Mouse (Mus musculus) liver, embryonic 13.5 days (tissue): ENCODE results near the gene Rbm4b. TPM values are rescaled to one million over a fixed set of nuclear protein-coding genes. Genes with fewer than 3 reads are reported as not detected.
A peak's percentile ranks its signal among the peaks of the same experiment; 100 is the strongest.
"Not testable (repeated sequence)": the region's sequence is repeated elsewhere in the genome, so short reads cannot be mapped to it uniquely, and the experiment has no call there.

Source experiments
- ATAC-seq: fragments of 200-750 bp; cut with Nextera tagmentation; 2 replicates; pipeline ENCODE4 v1.8.0; 2017; ENCODE audit warnings: low read depth, mild to moderate bottlenecking, moderate number of reproducible peaks, moderate library complexity
- DNase-seq: peaks from one replicate; pipeline ENCODE4 v3.0.0; 2022
- H3K27ac ChIP-seq: fragments of 300-500 bp; sonication (generic); 2 replicates; pipeline ENCODE4 v1.5.1; 2015; ENCODE audit warnings: moderate library complexity, mild to moderate bottlenecking, inconsistent platforms
- H3K27me3 ChIP-seq: fragments of 300-500 bp; sonication (generic); 2 replicates; pipeline ENCODE4 v1.6.1; 2015; ENCODE audit warnings: mild to moderate bottlenecking, inconsistent platforms
- H3K36me3 ChIP-seq: fragments of 300-500 bp; sonication (generic); 2 replicates; pipeline ENCODE4 v1.6.1; 2015; ENCODE audit warnings: mild to moderate bottlenecking, inconsistent platforms
- H3K4me1 ChIP-seq: fragments of 300-500 bp; sonication (generic); replicated peaks from 2 replicates; pipeline ENCODE4 v1.6.1; 2015; ENCODE audit warnings: inconsistent platforms
- H3K4me2 ChIP-seq: fragments of 300-500 bp; sonication (generic); 2 replicates; pipeline ENCODE4 v1.6.1; 2015; ENCODE audit warnings: inconsistent platforms, mild to moderate bottlenecking, moderate library complexity
- H3K4me3 ChIP-seq: fragments of 300-500 bp; sonication (generic); replicated peaks from 2 replicates; pipeline ENCODE4 v1.5.1; 2015; ENCODE audit warnings: mild to moderate bottlenecking, inconsistent platforms
- H3K9ac ChIP-seq: fragments of 300-500 bp; sonication (generic); 2 replicates; pipeline ENCODE4 v1.6.1; 2015; ENCODE audit warnings: mild to moderate bottlenecking, inconsistent platforms
- H3K9me3 ChIP-seq: fragments of 300-500 bp; sonication (generic); replicated peaks from 2 replicates; pipeline ENCODE4 v1.6.1; 2016; ENCODE audit warnings: inconsistent platforms
- WGBS: fragments of 180-500 bp; shearing (Covaris S2); methylation state at CpG from one replicate; pipeline ENCODE4 v1.1.7; 2015; ENCODE audit not compliant: insufficient replicate concordance; 5-methylcytosine and 5-hydroxymethylcytosine counted together
- polyA plus RNA-seq: library from polyadenylated mRNA; unstranded; fragments of >200 nt; fragmentation: Nextera tagmentation; extraction: Ambion mirVana; gene quantifications from 2 replicates; pipeline ENCODE4 v1.2.1, GENCODE M21; 2015

Rbm4b gene
- polyA plus RNA-seq, 1 experiment from 2014 or later: 14.6 TPM

DNA sequence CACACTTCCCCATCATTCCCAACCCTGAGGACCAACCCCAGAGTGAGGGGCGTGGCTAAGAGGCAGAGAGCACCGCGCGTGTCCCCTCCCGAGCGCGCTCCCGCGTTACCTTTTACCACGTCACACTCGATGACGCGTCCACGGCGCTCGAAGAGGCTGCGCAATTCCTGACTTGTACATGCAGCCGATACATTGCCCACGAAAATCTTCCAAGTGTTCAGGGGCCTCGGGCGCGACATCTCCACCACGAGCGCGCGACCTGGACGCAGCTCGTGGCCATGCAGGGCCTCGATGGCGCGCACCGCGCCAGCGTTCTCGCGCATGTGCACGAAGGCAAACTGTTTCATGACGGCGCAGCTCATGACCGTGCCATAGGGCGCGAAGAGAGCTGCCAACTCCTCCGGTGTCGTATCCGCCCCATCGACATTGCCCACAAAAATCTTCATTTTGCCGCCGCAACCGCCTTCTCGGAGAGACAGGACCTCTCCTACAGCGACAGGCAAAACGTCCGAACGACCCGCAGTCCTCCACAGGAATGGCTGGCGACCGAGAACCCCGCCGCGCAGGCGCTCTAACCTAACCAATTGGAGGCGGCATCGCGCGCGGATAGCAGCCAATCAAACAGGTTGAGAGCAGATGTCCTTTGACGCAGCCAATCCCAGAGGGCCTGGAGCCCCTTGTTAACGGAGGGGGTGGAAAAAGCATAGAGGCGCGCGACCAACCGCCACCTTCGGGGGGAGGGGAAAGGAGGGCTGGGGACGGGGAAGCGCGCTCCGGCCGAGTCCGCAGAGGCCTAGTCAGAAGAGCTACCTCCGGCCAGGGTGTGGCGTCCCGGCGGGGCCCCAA is 55.0 kb downstream of the Rbm4b start, which contains the start of the genes Gm21992 and Rbm14:
Gene Gm21992 (minus strand): TSS at position 550 of the 846 bp plus-strand sequence.
Gene Rbm14 (minus strand): TSS at position 572 of the 846 bp plus-strand sequence.
- Histone ChIP-seq H3K9ac (peak within 1 kb of the TSS; percentile 88), H3K4me3 (peak within 1 kb of the TSS; percentile 90), H3K27ac (peak within 1 kb of the TSS; percentile 91), H3K27me3 (no peaks in the 10 kb centered on the region), H3K4me1 (peaks cover 40% of the 10 kb centered on the region), H3K9me3 (no peaks in the 10 kb centered on the region; the same call in 1 of the 2 replicates), H3K4me2 (peak within 1 kb of the TSS; percentile 83), H3K36me3 (peaks cover 11% of the 10 kb centered on the region)
- ATAC-seq (peak; percentile 93), DNase-seq (peak; percentile 98)
- under 1% methylated on average over 83 of the region's 83 CpGs for WGBS

DNA sequence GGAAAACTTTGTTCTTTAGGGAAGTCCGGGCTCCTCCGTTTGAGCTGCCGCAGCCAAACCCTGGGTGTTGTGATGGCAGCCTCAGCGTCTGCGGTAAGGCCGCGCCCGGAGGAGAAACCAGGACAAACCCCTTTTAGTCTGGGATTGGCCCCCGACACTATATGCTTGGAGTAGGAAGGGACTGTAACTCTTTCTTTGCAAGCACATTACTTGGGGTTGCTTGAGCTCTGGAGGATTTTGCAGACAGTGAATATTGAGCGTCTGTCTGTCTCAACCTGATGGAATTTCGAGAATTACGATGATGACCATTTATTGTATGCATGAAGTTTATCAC is 55.6 kb downstream of the Rbm4b start:
- ATAC-seq (no peak; the same call in 1 of the 2 replicates), DNase-seq (no peak)
- WGBS: 3% methylated on average over 12 of the region's 12 CpGs
- Histone ChIP-seq H3K4me3 (peak overlapping the region; percentile 90), H3K9me3 (no peaks in the 10 kb centered on the region; the same call in 1 of the 2 replicates), H3K9ac (peak overlapping the region; percentile 83), H3K4me1 (peaks cover 36% of the 10 kb centered on the region), H3K27me3 (no peaks in the 10 kb centered on the region), H3K4me2 (peak overlapping the region; percentile 73), H3K27ac (peak overlapping the region; percentile 91), H3K36me3 (peaks cover 9% of the 10 kb centered on the region)

DNA sequence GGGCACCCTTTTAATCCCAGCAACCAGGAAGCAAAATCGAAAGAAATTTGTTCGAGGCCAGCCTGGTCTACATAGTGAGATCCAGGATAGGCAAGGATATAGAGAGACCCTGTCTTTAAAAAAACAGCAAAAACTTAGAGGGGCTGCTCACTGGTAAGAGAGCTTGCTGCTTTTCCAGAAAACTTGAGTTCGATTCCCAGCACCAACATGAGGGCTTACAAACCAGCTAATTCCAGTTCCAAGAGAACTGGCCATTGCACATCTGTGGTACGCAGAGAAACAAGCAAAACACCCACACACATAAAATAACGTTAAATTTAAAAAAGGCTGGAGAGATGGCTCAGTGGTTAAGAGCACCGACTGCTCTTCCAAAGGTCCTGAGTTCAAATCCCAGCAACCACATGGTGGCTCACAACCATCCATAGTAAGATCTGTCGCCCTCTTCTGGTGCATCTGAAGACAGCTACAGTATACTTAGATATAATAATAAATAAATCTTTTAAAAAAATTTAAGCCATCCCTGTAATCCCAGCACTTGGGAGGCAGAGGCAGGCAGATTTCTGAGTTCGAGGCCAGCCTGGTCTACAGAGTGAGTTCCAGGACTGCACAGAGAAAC is 56.1 kb downstream of the Rbm4b start:
- not testable (repeated sequence) for H3K27me3 ChIP-seq, H3K9me3 ChIP-seq, ATAC-seq, DNase-seq, H3K36me3 ChIP-seq
- WGBS: 69% methylated on average over 8 of the region's 8 CpGs
- peak overlapping the region; percentile 83 for H3K9ac ChIP-seq
- H3K4me1 ChIP-seq: peaks cover 30% of the 10 kb centered on the region
- H3K27ac ChIP-seq: peak overlapping the region; percentile 91
- H3K4me2 ChIP-seq: peak overlapping the region; percentile 73
- H3K4me3 ChIP-seq: peak overlapping the region; percentile 90

DNA sequence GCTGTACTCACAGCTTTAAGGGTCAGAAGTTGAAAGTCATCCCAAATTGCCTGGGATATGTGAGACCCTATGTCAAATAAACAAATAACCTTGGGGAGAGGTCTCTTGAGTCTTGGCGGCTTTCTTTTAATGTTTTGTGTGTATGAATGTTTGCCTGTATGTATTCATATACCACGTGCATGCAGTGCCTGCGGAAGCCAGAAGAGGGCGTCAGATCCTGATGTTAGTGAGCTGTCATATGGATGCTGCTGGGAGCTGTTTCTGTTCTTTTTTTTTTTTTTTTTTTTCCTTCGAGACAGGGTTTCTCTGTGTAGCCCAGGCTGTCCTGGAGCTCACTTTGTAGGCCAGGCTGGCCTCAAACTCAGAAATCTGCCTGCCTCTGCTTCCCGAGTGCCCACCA is 56.7 kb downstream of the Rbm4b start:
- Histone ChIP-seq H3K27me3 (no peaks in the 10 kb centered on the region), H3K27ac (no peak overlapping the region), H3K4me3 (no peak overlapping the region), H3K36me3 (peaks cover under 1% of the 10 kb centered on the region), H3K4me2 (no peak overlapping the region), H3K9ac (no peak overlapping the region), H3K4me1 (peaks cover 27% of the 10 kb centered on the region), H3K9me3 (no peaks in the 10 kb centered on the region; the same call in 1 of the 2 replicates)
- peak; percentile 42 for DNase-seq
- WGBS: 74% methylated on average over 6 of the region's 6 CpGs
- no peak for ATAC-seq

Other genes starting within 250 kb of the Rbm4b start
- 31.4 and 35.1 TPM in 2 replicates for gene Pcx, start 246.0 kb upstream of the Rbm4b start, polyA plus RNA-seq
- gene Lrfn4, start 140.8 kb upstream of the Rbm4b start, polyA plus RNA-seq: 0.43 and 0.59 TPM in 2 replicates
- gene Rce1, start 130.9 kb upstream of the Rbm4b start, polyA plus RNA-seq: 31.3 and 32.3 TPM in 2 replicates
- gene Gm960, start 57.8 kb upstream of the Rbm4b start, polyA plus RNA-seq: 0.79 TPM in 1 of 2 replicates, not detected in the other
- gene Sptbn2, start 45.3 kb upstream of the Rbm4b start, polyA plus RNA-seq: 0.09 and 0.13 TPM in 2 replicates
- 26.0 and 26.5 TPM in 2 replicates for gene Rbm4, start 37.4 kb downstream of the Rbm4b start, polyA plus RNA-seq
- 18.5 and 20.7 TPM in 2 replicates for gene Gm21992, start 55.1 kb downstream of the Rbm4b start, polyA plus RNA-seq
- 38.6 and 49.4 TPM in 2 replicates for gene Rbm14, start 55.1 kb downstream of the Rbm4b start, polyA plus RNA-seq
- gene Ccs, start 82.8 kb downstream of the Rbm4b start, polyA plus RNA-seq: 40.7 and 41.2 TPM in 2 replicates
- gene Ccdc87, start 82.9 kb downstream of the Rbm4b start, polyA plus RNA-seq: 0.06 TPM in 1 of 2 replicates, not detected in the other
- 23.6 and 25.3 TPM in 2 replicates for gene Ctsf, start 98.6 kb downstream of the Rbm4b start, polyA plus RNA-seq
- 0.74 and 0.82 TPM in 2 replicates for gene Actn3, start 121.4 kb downstream of the Rbm4b start, polyA plus RNA-seq
- gene Zdhhc24, start 122.2 kb downstream of the Rbm4b start, polyA plus RNA-seq: 11.2 and 11.5 TPM in 2 replicates
- 0.80 and 1.1 TPM in 2 replicates for gene Bbs1, start 150.1 kb downstream of the Rbm4b start, polyA plus RNA-seq
- 59.5 and 65.1 TPM in 2 replicates for gene Dpp3, start 171.8 kb downstream of the Rbm4b start, polyA plus RNA-seq
- 0.10 and 0.13 TPM in 2 replicates for gene Peli3, start 186.6 kb downstream of the Rbm4b start, polyA plus RNA-seq
- gene Mrpl11, start 205.7 kb downstream of the Rbm4b start, polyA plus RNA-seq: 67.6 and 80.0 TPM in 2 replicates
- not detected in 2 replicates for gene Npas4, start 233.8 kb downstream of the Rbm4b start, polyA plus RNA-seq